Mouse (Mus musculus) ES-E14 (cell line): ENCODE data around the gene Crybg3.

Experiments used
- CHD2 ChIP-seq: IDR thresholded peaks from 2 replicates; pipeline ENCODE4 v1.6.1; 2014; ENCODE audit warnings: mild to moderate bottlenecking, low read depth, low read length, inconsistent platforms
- HCFC1 ChIP-seq: IDR thresholded peaks from 2 replicates; pipeline ENCODE4 v1.6.1; 2012; ENCODE audit warnings: low read length, inconsistent platforms, borderline replicate concordance; ENCODE audit not compliant: insufficient read depth
- MAFK ChIP-seq: IDR thresholded peaks from 2 replicates; pipeline ENCODE4 v1.6.1; 2014; ENCODE audit warnings: mild to moderate bottlenecking, low read depth, low read length, inconsistent platforms; ENCODE audit not compliant: insufficient read depth
- ZC3H11A ChIP-seq: IDR thresholded peaks from 2 replicates; pipeline ENCODE4 v1.6.1; 2012; ENCODE audit warnings: low read depth, mild to moderate bottlenecking, inconsistent platforms, low read length, borderline replicate concordance
- ZNF384 ChIP-seq: IDR thresholded peaks from 2 replicates; pipeline ENCODE4 v1.6.1; 2012; ENCODE audit warnings: low read depth, low read length, inconsistent platforms

DNA sequence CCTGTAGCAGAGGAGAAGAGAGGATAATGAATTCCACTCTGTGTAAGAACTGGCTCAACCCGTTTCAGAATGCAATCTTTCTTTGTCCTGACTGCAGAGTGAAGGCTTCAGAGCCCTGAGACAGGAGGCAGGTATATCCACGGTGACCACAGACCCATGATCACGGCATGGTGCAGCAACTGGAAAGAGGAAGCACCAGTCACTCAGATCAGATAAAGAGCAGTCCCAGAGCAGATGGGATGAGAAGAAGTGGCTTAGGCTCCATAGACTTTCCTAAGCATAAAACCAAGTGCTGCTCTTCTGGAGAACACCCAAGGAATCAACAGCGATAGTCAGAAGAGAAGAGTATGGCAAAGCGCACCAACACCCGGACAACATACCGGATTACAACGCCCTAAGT is 21.5 kb downstream of the Crybg3 start:
- TF ChIP-seq MAFK (no peak), HCFC1 (no peak), ZC3H11A (no peak), CHD2 (no peak), ZNF384 (no peak)
